Mouse (Mus musculus) heart, adult 8-10 months (tissue): ENCODE measurements around the gene Htra2. TPM values are rescaled to one million over a fixed set of nuclear protein-coding genes. Genes with fewer than 3 reads are reported as not detected.

Source experiments
- DNase-seq: peaks from one replicate; pipeline ENCODE4 v3.0.0; 2022; ENCODE audit warnings: low spot score
- total RNA-seq, 4 experiments: library from RNA; stranded (reverse); gene quantifications; 2 replicates each; pipeline ENCODE4 v1.2.4; 2022

Htra2 gene
- total RNA-seq, 4 experiments from 2014 or later = 33.9 to 37.7 (median 34.7) TPM

GRCm38 (mm10) chr6:83033249-83034185 lies 21.6 kb downstream of the Htra2 start, which contains the start of the genes Dok1 and Loxl3:
TSS of gene Dok1 (minus strand) at chr6:83033471.
TSS of gene Loxl3 (plus strand) at chr6:83034173.
- DNase-seq = peak; percentile 75

- DNase-seq = no peak
These were observed 22.3 kb downstream of the Htra2 start for GRCm38 (mm10) chr6:83032769-83033191.

GRCm38 (mm10) chr6:83031921-83032590 lies 23.0 kb downstream of the Htra2 start:
- DNase-seq = no peak

- DNase-seq = no peak
These were observed 24.0 kb downstream of the Htra2 start for GRCm38 (mm10) chr6:83031111-83031510.

- no peak for DNase-seq
These were observed 25.3 kb downstream of the Htra2 start for GRCm38 (mm10) chr6:83029777-83030176.

GRCm38 (mm10) chr6:83027706-83028105 lies 27.4 kb downstream of the Htra2 start:
- no peak for DNase-seq

- no peak for DNase-seq
These were observed 27.8 kb downstream of the Htra2 start for GRCm38 (mm10) chr6:83027293-83027692.

- no peak for DNase-seq
These were observed 29.9 kb downstream of the Htra2 start for GRCm38 (mm10) chr6:83025221-83025620.

GRCm38 (mm10) chr6:83024421-83024820 lies 30.7 kb downstream of the Htra2 start:
- no peak for DNase-seq

- no peak for DNase-seq
These were observed 31.3 kb downstream of the Htra2 start for GRCm38 (mm10) chr6:83023786-83024185.

- no peak for DNase-seq
These were observed 32.1 kb downstream of the Htra2 start for GRCm38 (mm10) chr6:83023008-83023407.

- DNase-seq = no peak
These were observed 34.1 kb downstream of the Htra2 start for GRCm38 (mm10) chr6:83020836-83021593.

- DNase-seq = no peak
These were observed 35.0 kb downstream of the Htra2 start for GRCm38 (mm10) chr6:83020121-83020520.

GRCm38 (mm10) chr6:83019044-83019443 lies 36.0 kb downstream of the Htra2 start:
- DNase-seq = no peak

GRCm38 (mm10) chr6:83017190-83017589 lies 37.9 kb downstream of the Htra2 start:
- peak; percentile 78 for DNase-seq

GRCm38 (mm10) chr6:83015749-83016148 lies 39.3 kb downstream of the Htra2 start:
- no peak for DNase-seq

GRCm38 (mm10) chr6:83014482-83015466 lies 40.3 kb downstream of the Htra2 start:
- DNase-seq = no peak

GRCm38 (mm10) chr6:83013444-83013843 lies 41.6 kb downstream of the Htra2 start:
- no peak for DNase-seq

- DNase-seq = no peak
These were observed 43.3 kb downstream of the Htra2 start for GRCm38 (mm10) chr6:83011756-83012155.

- no peak for DNase-seq
These were observed 43.8 kb downstream of the Htra2 start for GRCm38 (mm10) chr6:83011255-83011654.

- no peak for DNase-seq
These were observed 45.1 kb downstream of the Htra2 start for GRCm38 (mm10) chr6:83010010-83010409.
